Mouse (Mus musculus) liver, embryonic 13.5 days (tissue): ENCODE measurements at regions not wholly inside any gene's neighbourhood (a gene's known extent, or its start where the extent isn't known, plus 50 kb on each side); places are given as distances from the start of the nearest gene placed in this dataset.

ENCODE experiments used
- ATAC-seq: fragments of 200-750 bp; cut with Nextera tagmentation; 2 replicates; pipeline ENCODE4 v1.8.0; 2017; ENCODE audit warnings: low read depth, mild to moderate bottlenecking, moderate number of reproducible peaks, moderate library complexity
- DNase-seq: peaks from one replicate; pipeline ENCODE4 v3.0.0; 2022
- H3K27ac ChIP-seq: fragments of 300-500 bp; sonication (generic); 2 replicates; pipeline ENCODE4 v1.5.1; 2015; ENCODE audit warnings: moderate library complexity, mild to moderate bottlenecking, inconsistent platforms
- H3K27me3 ChIP-seq: fragments of 300-500 bp; sonication (generic); 2 replicates; pipeline ENCODE4 v1.6.1; 2015; ENCODE audit warnings: mild to moderate bottlenecking, inconsistent platforms
- H3K36me3 ChIP-seq: fragments of 300-500 bp; sonication (generic); 2 replicates; pipeline ENCODE4 v1.6.1; 2015; ENCODE audit warnings: mild to moderate bottlenecking, inconsistent platforms
- H3K4me1 ChIP-seq: fragments of 300-500 bp; sonication (generic); replicated peaks from 2 replicates; pipeline ENCODE4 v1.6.1; 2015; ENCODE audit warnings: inconsistent platforms
- H3K4me2 ChIP-seq: fragments of 300-500 bp; sonication (generic); 2 replicates; pipeline ENCODE4 v1.6.1; 2015; ENCODE audit warnings: inconsistent platforms, mild to moderate bottlenecking, moderate library complexity
- H3K4me3 ChIP-seq: fragments of 300-500 bp; sonication (generic); replicated peaks from 2 replicates; pipeline ENCODE4 v1.5.1; 2015; ENCODE audit warnings: mild to moderate bottlenecking, inconsistent platforms
- H3K9ac ChIP-seq: fragments of 300-500 bp; sonication (generic); 2 replicates; pipeline ENCODE4 v1.6.1; 2015; ENCODE audit warnings: mild to moderate bottlenecking, inconsistent platforms
- H3K9me3 ChIP-seq: fragments of 300-500 bp; sonication (generic); replicated peaks from 2 replicates; pipeline ENCODE4 v1.6.1; 2016; ENCODE audit warnings: inconsistent platforms
- WGBS: fragments of 180-500 bp; shearing (Covaris S2); methylation state at CpG from one replicate; pipeline ENCODE4 v1.1.7; 2015; ENCODE audit not compliant: insufficient replicate concordance; 5-methylcytosine and 5-hydroxymethylcytosine counted together

- Histone ChIP-seq H3K27ac (no peak overlapping the region), H3K4me3 (no peak overlapping the region), H3K9ac (no peak overlapping the region), H3K9me3 (no peaks in the 10 kb centered on the region), H3K36me3 (no peaks in the 10 kb centered on the region), H3K4me1 (no peaks in the 10 kb centered on the region), H3K27me3 (no peaks in the 10 kb centered on the region), H3K4me2 (no peak overlapping the region)
- DNase-seq = no peak
- ATAC-seq = peak; percentile 43; the same call in 1 of the 2 replicates
- 8% methylated on average over 2 of the region's 2 CpGs for WGBS
These were observed 111.7 kb downstream of the Cdh26 start for GRCm38 (mm10) chr2:178542032-178542431.

GRCm38 (mm10) chr2:178544411-178544810 lies 114.1 kb downstream of the Cdh26 start:
- 5% methylated on average over 1 of the region's 1 CpGs for WGBS

GRCm38 (mm10) chr2:178545601-178546352 lies 115.4 kb downstream of the Cdh26 start:
- Histone ChIP-seq H3K4me2 (no peak overlapping the region), H3K9me3 (no peaks in the 10 kb centered on the region), H3K4me3 (no peak overlapping the region), H3K27me3 (no peaks in the 10 kb centered on the region), H3K36me3 (no peaks in the 10 kb centered on the region), H3K4me1 (no peaks in the 10 kb centered on the region), H3K27ac (no peak overlapping the region), H3K9ac (no peak overlapping the region)
- no peak for ATAC-seq
- no peak for DNase-seq
- 59% methylated on average over 15 of the region's 15 CpGs for WGBS

More at GRCm38 (mm10) chr2:178544411-178544810, 114.1 kb downstream of the Cdh26 start:
- Histone ChIP-seq H3K9ac (no peak overlapping the region), H3K27me3 (no peaks in the 10 kb centered on the region), H3K4me3 (no peak overlapping the region), H3K4me1 (no peaks in the 10 kb centered on the region), H3K4me2 (no peak overlapping the region), H3K9me3 (no peaks in the 10 kb centered on the region), H3K27ac (no peak overlapping the region), H3K36me3 (no peaks in the 10 kb centered on the region)
- ATAC-seq (no peak), DNase-seq (no peak)

- 59% methylated on average over 3 of the region's 3 CpGs for WGBS
- Histone ChIP-seq H3K27ac (no peak overlapping the region), H3K9ac (no peak overlapping the region), H3K4me1 (no peaks in the 10 kb centered on the region), H3K9me3 (no peaks in the 10 kb centered on the region), H3K4me3 (no peak overlapping the region), H3K4me2 (no peak overlapping the region), H3K36me3 (no peaks in the 10 kb centered on the region), H3K27me3 (no peaks in the 10 kb centered on the region)
- no peak for ATAC-seq
- no peak for DNase-seq
These were observed 116.0 kb downstream of the Cdh26 start for GRCm38 (mm10) chr2:178546353-178546720.

GRCm38 (mm10) chr2:178546888-178547287 lies 116.6 kb downstream of the Cdh26 start:
- no peaks in the 10 kb centered on the region for H3K27me3 ChIP-seq
- no peak for DNase-seq
- ATAC-seq = no peak
- no peaks in the 10 kb centered on the region for H3K9me3 ChIP-seq
- H3K9ac ChIP-seq = no peak overlapping the region
- H3K36me3 ChIP-seq = no peaks in the 10 kb centered on the region
- H3K4me1 ChIP-seq = no peaks in the 10 kb centered on the region
- H3K4me3 ChIP-seq = no peak overlapping the region
- no peak overlapping the region for H3K27ac ChIP-seq
- H3K4me2 ChIP-seq = no peak overlapping the region
- 55% methylated on average over 3 of the region's 3 CpGs for WGBS

- H3K9me3 ChIP-seq = no peaks in the 10 kb centered on the region
- WGBS = 80% methylated on average over 6 of the region's 6 CpGs
- H3K4me2 ChIP-seq = no peak overlapping the region
- H3K27ac ChIP-seq = no peak overlapping the region
- no peak overlapping the region for H3K9ac ChIP-seq
- H3K4me1 ChIP-seq = no peaks in the 10 kb centered on the region
- no peak overlapping the region for H3K4me3 ChIP-seq
- DNase-seq (no peak), ATAC-seq (no peak)
- no peaks in the 10 kb centered on the region for H3K36me3 ChIP-seq
- no peaks in the 10 kb centered on the region for H3K27me3 ChIP-seq
These were observed 118.6 kb downstream of the Cdh26 start for GRCm38 (mm10) chr2:178548937-178549336.

GRCm38 (mm10) chr2:178553736-178554135 lies 123.4 kb downstream of the Cdh26 start:
- WGBS = 37% methylated on average over 4 of the region's 4 CpGs

GRCm38 (mm10) chr2:178555692-178556340 lies 125.5 kb downstream of the Cdh26 start:
- no peak overlapping the region for H3K27ac ChIP-seq
- WGBS = 52% methylated on average over 3 of the region's 3 CpGs
- DNase-seq (no peak), ATAC-seq (no peak)
- H3K4me2 ChIP-seq = no peak overlapping the region
- no peaks in the 10 kb centered on the region for H3K27me3 ChIP-seq
- no peaks in the 10 kb centered on the region for H3K9me3 ChIP-seq
- no peak overlapping the region for H3K4me3 ChIP-seq
- no peak overlapping the region for H3K9ac ChIP-seq
- no peaks in the 10 kb centered on the region for H3K36me3 ChIP-seq
- no peaks in the 10 kb centered on the region for H3K4me1 ChIP-seq

More at GRCm38 (mm10) chr2:178553736-178554135, 123.4 kb downstream of the Cdh26 start:
- H3K4me1 ChIP-seq = no peaks in the 10 kb centered on the region
- no peaks in the 10 kb centered on the region for H3K36me3 ChIP-seq
- DNase-seq = no peak
- no peak overlapping the region for H3K9ac ChIP-seq
- H3K4me2 ChIP-seq = no peak overlapping the region
- H3K9me3 ChIP-seq = no peaks in the 10 kb centered on the region
- no peak for ATAC-seq
- no peak overlapping the region for H3K27ac ChIP-seq
- H3K27me3 ChIP-seq = no peaks in the 10 kb centered on the region
- H3K4me3 ChIP-seq = no peak overlapping the region

GRCm38 (mm10) chr2:178557934-178558333 lies 127.6 kb downstream of the Cdh26 start:
- Histone ChIP-seq H3K9me3 (no peaks in the 10 kb centered on the region), H3K4me3 (no peak overlapping the region), H3K9ac (no peak overlapping the region), H3K4me1 (no peaks in the 10 kb centered on the region), H3K27me3 (no peaks in the 10 kb centered on the region), H3K36me3 (no peaks in the 10 kb centered on the region), H3K27ac (no peak overlapping the region), H3K4me2 (no peak overlapping the region)
- no peak for DNase-seq
- no peak for ATAC-seq
- 58% methylated on average over 9 of the region's 9 CpGs for WGBS

- H3K4me2 ChIP-seq = no peak overlapping the region
- H3K27me3 ChIP-seq = no peaks in the 10 kb centered on the region
- no peak for DNase-seq
- H3K4me1 ChIP-seq = no peaks in the 10 kb centered on the region
- H3K9me3 ChIP-seq = no peaks in the 10 kb centered on the region
- H3K27ac ChIP-seq = no peak overlapping the region
- WGBS = 51% methylated on average over 7 of the region's 7 CpGs
- H3K9ac ChIP-seq = no peak overlapping the region
- no peaks in the 10 kb centered on the region for H3K36me3 ChIP-seq
- no peak overlapping the region for H3K4me3 ChIP-seq
- ATAC-seq = no peak
These were observed 133.0 kb downstream of the Cdh26 start for GRCm38 (mm10) chr2:178563287-178563686.

GRCm38 (mm10) chr2:178565368-178565818 lies 135.1 kb downstream of the Cdh26 start:
- Histone ChIP-seq H3K27ac (no peak overlapping the region), H3K27me3 (no peaks in the 10 kb centered on the region), H3K9ac (no peak overlapping the region), H3K4me1 (no peaks in the 10 kb centered on the region), H3K4me3 (no peak overlapping the region), H3K36me3 (no peaks in the 10 kb centered on the region), H3K4me2 (no peak overlapping the region), H3K9me3 (no peaks in the 10 kb centered on the region)
- 31% methylated on average over 8 of the region's 8 CpGs for WGBS
- no peak for DNase-seq
- ATAC-seq = no peak

GRCm38 (mm10) chr2:178567493-178567892 lies 137.2 kb downstream of the Cdh26 start:
- H3K4me3 ChIP-seq = no peak overlapping the region
- ATAC-seq = no peak

More at GRCm38 (mm10) chr2:178567493-178567892, 137.2 kb downstream of the Cdh26 start:
- no peaks in the 10 kb centered on the region for H3K9me3 ChIP-seq
- no peak overlapping the region for H3K4me2 ChIP-seq
- no peak overlapping the region for H3K9ac ChIP-seq
- H3K36me3 ChIP-seq = no peaks in the 10 kb centered on the region
- no peaks in the 10 kb centered on the region for H3K4me1 ChIP-seq
- 58% methylated on average over 7 of the region's 7 CpGs for WGBS
- H3K27ac ChIP-seq = no peak overlapping the region
- DNase-seq = no peak
- no peaks in the 10 kb centered on the region for H3K27me3 ChIP-seq
